Mouse (Mus musculus) midbrain, embryonic 15.5 days (tissue): ENCODE measurements at regions not wholly inside any gene's neighbourhood (a gene's known extent, or its start where the extent isn't known, plus 50 kb on each side); places are given as distances from the start of the nearest gene placed in this dataset.
A peak's percentile ranks its signal among the peaks of the same experiment; 100 is the strongest.

Source experiments
- ATAC-seq: fragments of 200-750 bp; cut with Nextera tagmentation; replicated peaks from 2 replicates; pipeline ENCODE4 v1.8.0; 2017; ENCODE audit warnings: moderate TSS enrichment
- H3K27ac ChIP-seq: fragments of 300-500 bp; sonication (generic); 2 replicates; pipeline ENCODE4 v1.5.1; 2015; ENCODE audit warnings: mild to moderate bottlenecking, inconsistent platforms
- H3K27me3 ChIP-seq: fragments of 300-500 bp; sonication (generic); replicated peaks from 2 replicates; pipeline ENCODE4 v1.6.1; 2015; ENCODE audit warnings: inconsistent platforms
- H3K36me3 ChIP-seq: fragments of 300-500 bp; sonication (generic); replicated peaks from 2 replicates; pipeline ENCODE4 v1.6.1; 2015; ENCODE audit warnings: inconsistent platforms
- H3K4me1 ChIP-seq: fragments of 300-500 bp; sonication (generic); 2 replicates; pipeline ENCODE4 v1.6.1; 2015; ENCODE audit warnings: inconsistent platforms
- H3K4me2 ChIP-seq: fragments of 300-500 bp; sonication (generic); 2 replicates; pipeline ENCODE4 v1.6.1; 2015; ENCODE audit warnings: inconsistent platforms, mild to moderate bottlenecking, moderate library complexity
- H3K4me3 ChIP-seq: fragments of 300-500 bp; sonication (generic); 2 replicates; pipeline ENCODE4 v1.5.1; 2015; ENCODE audit warnings: mild to moderate bottlenecking, inconsistent platforms
- H3K9ac ChIP-seq: fragments of 300-500 bp; sonication (generic); 2 replicates; pipeline ENCODE4 v1.6.1; 2015; ENCODE audit warnings: mild to moderate bottlenecking, inconsistent platforms
- H3K9me3 ChIP-seq: fragments of 300-500 bp; sonication (generic); 2 replicates; pipeline ENCODE4 v1.6.1; 2016; ENCODE audit warnings: inconsistent platforms
- WGBS: fragments of 180-500 bp; shearing (Covaris S2); methylation state at CpG from one replicate; pipeline ENCODE4 v1.1.7; 2015; ENCODE audit warnings: mixed read lengths; 5-methylcytosine and 5-hydroxymethylcytosine counted together

DNA sequence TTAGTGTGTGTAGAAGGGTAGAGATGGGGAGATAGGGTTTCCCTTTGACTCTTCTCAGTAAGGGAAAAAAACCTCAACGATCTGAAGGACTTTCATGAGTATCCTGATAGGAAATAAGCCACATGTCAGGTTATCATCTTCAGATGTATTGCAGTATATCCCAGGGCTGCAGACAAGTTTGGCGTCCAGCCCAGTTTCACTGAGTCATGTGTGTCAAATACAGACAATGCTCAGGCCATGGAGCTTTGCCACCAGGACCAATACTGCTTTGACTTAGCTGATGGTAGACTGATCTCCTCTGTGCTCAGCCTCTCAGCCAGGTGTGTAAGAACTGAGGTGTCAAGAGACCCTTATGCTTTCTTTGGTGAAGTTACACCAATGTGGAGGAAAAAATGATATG lies 62.9 kb downstream of the Cst10 start:
- no peaks in the 10 kb centered on the region for H3K4me1 ChIP-seq
- ATAC-seq, result no peak
- no peak overlapping the region for H3K4me2 ChIP-seq
- WGBS, result 89% methylated on average over 2 of the region's 2 CpGs
- no peaks in the 10 kb centered on the region for H3K36me3 ChIP-seq
- H3K9ac ChIP-seq, result no peak overlapping the region
- no peak overlapping the region for H3K27ac ChIP-seq
- H3K9me3 ChIP-seq, result no peaks in the 10 kb centered on the region
- no peak overlapping the region for H3K4me3 ChIP-seq
- H3K27me3 ChIP-seq, result no peaks in the 10 kb centered on the region

GRCm38 (mm10) chr2:149472411-149472810 lies 67.6 kb downstream of the Cst10 start:
- no peaks in the 10 kb centered on the region for H3K9me3 ChIP-seq
- no peak overlapping the region for H3K4me3 ChIP-seq
- no peak overlapping the region for H3K9ac ChIP-seq
- H3K27ac ChIP-seq, result no peak overlapping the region
- no peak overlapping the region for H3K4me2 ChIP-seq
- 65% methylated on average over 2 of the region's 2 CpGs for WGBS
- no peak for ATAC-seq
- H3K4me1 ChIP-seq, result no peaks in the 10 kb centered on the region
- no peaks in the 10 kb centered on the region for H3K27me3 ChIP-seq
- H3K36me3 ChIP-seq, result no peaks in the 10 kb centered on the region

GRCm38 (mm10) chr2:149493280-149493988 lies 88.6 kb downstream of the Cst10 start:
- H3K4me1 ChIP-seq, result no peaks in the 10 kb centered on the region
- H3K36me3 ChIP-seq, result no peaks in the 10 kb centered on the region
- H3K9ac ChIP-seq, result no peak overlapping the region
- ATAC-seq, result no peak
- no peak overlapping the region for H3K4me2 ChIP-seq
- 71% methylated on average over 2 of the region's 2 CpGs for WGBS
- H3K9me3 ChIP-seq, result no peaks in the 10 kb centered on the region
- no peaks in the 10 kb centered on the region for H3K27me3 ChIP-seq
- no peak overlapping the region for H3K4me3 ChIP-seq
- no peak overlapping the region for H3K27ac ChIP-seq

DNA sequence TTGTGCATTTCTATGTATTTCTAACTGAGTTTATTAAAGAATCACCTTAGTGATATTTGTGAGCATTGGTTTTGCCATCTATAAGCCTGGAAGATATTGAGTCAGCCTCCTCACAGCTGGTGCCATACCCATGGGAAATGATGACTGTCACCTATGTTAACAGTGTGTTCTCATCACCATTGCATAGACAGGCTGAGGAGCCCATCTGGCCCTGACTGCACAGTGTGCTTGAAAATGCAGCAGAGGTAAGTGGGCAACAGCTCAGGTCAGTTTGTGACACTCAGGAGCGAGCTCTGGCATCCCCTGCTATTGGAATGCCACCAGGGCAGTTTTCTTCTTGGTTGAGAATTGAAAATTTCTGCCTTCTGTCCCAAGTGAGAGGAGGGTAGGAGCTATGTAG lies 108.0 kb downstream of the Cst10 start:
- WGBS, result 75% methylated on average over 1 of the region's 1 CpGs
- no peak overlapping the region for H3K9ac ChIP-seq
- H3K27ac ChIP-seq, result no peak overlapping the region
- H3K9me3 ChIP-seq, result no peaks in the 10 kb centered on the region
- H3K4me1 ChIP-seq, result no peaks in the 10 kb centered on the region
- H3K4me2 ChIP-seq, result no peak overlapping the region
- ATAC-seq, result no peak
- no peak overlapping the region for H3K4me3 ChIP-seq
- no peaks in the 10 kb centered on the region for H3K27me3 ChIP-seq
- no peaks in the 10 kb centered on the region for H3K36me3 ChIP-seq

GRCm38 (mm10) chr2:149524424-149524823 lies 119.6 kb downstream of the Cst10 start:
- H3K9ac ChIP-seq, result no peak overlapping the region
- H3K4me2 ChIP-seq, result no peak overlapping the region
- no peak for ATAC-seq
- no peak overlapping the region for H3K27ac ChIP-seq
- no peaks in the 10 kb centered on the region for H3K4me1 ChIP-seq
- H3K27me3 ChIP-seq, result no peaks in the 10 kb centered on the region
- no peaks in the 10 kb centered on the region for H3K9me3 ChIP-seq
- H3K4me3 ChIP-seq, result no peak overlapping the region
- no peaks in the 10 kb centered on the region for H3K36me3 ChIP-seq

DNA sequence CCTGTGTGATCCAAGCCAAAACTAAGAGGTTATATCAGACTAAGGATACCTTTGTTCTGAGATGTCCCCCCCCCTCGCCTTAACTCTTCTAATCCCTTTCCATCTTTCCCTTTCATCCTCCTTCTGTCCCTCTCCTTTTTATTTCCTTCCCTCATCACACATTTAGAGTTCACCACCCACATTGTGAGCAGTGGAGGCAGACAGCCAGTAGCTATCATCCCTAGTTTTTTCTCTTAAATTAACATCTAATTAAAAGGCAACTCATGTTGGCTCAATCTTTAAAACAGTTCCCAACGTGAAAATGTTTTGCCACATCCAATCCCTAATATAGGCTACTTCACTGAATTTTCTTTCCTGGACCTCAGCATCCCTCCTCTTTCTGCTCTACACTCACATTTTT lies 138.0 kb downstream of the Cst10 start:
- WGBS, result 68% methylated on average over 2 of the region's 2 CpGs
- H3K36me3 ChIP-seq, result no peaks in the 10 kb centered on the region
- H3K9me3 ChIP-seq, result no peaks in the 10 kb centered on the region
- H3K4me1 ChIP-seq, result no peaks in the 10 kb centered on the region
- no peak overlapping the region for H3K4me2 ChIP-seq
- ATAC-seq, result no peak
- H3K27ac ChIP-seq, result no peak overlapping the region
- no peak overlapping the region for H3K9ac ChIP-seq
- H3K4me3 ChIP-seq, result no peak overlapping the region
- no peaks in the 10 kb centered on the region for H3K27me3 ChIP-seq

DNA sequence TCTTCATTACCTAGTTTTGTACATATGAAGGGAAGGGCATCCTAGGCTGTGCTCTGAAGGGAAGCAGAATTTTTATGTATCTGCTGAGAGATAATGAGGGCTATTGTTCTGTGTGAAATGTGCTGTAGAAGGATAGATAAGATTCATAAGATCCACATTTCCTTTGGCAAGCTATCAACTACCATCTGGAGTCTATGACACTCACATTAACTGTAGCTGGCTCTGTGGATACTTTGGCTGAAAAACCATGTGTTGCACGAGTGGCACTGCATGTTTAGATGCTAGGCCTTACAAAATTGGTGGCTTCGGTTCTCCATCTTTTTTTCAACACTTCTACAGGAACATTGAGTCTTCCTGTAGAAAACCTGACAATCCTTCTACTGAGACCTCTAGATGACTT lies 140.9 kb downstream of the Cst10 start:
- no peak for ATAC-seq
- WGBS, result 74% methylated on average over 2 of the region's 2 CpGs
- no peaks in the 10 kb centered on the region for H3K36me3 ChIP-seq
- H3K4me3 ChIP-seq, result no peak overlapping the region
- no peaks in the 10 kb centered on the region for H3K27me3 ChIP-seq
- H3K9ac ChIP-seq, result no peak overlapping the region
- H3K4me2 ChIP-seq, result no peak overlapping the region
- no peaks in the 10 kb centered on the region for H3K9me3 ChIP-seq
- no peaks in the 10 kb centered on the region for H3K4me1 ChIP-seq
- H3K27ac ChIP-seq, result no peak overlapping the region

DNA sequence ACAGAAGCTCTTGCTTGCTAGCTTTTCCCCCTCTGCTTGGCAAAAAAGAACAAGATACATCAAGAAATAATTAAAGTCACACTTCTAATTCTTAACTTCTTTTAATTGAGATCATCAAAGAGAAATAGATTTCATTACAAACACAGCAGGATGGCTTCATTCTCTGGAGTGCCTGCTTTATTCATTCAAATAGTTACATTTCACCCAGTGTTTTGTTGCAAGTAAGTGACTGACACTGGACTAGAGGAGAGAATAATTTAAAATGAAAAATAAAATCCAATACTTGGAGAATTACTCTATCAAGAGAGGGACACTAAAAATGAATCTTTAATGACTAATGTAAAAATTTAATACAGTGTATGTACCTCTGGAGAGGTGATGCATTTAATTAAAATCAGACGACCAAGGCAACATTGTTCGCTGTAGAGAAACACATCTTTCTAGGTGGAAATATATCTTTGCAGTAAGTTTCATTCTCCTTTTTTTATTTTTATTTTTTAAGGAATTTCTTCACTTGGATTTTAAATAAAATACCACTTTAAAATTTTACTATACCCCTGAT lies 141.9 kb downstream of the Cst10 start:
- Histone ChIP-seq H3K36me3 (no peaks in the 10 kb centered on the region), H3K9me3 (no peaks in the 10 kb centered on the region), H3K4me2 (no peak overlapping the region), H3K9ac (no peak overlapping the region), H3K27ac (no peak overlapping the region), H3K4me1 (no peaks in the 10 kb centered on the region), H3K27me3 (no peaks in the 10 kb centered on the region), H3K4me3 (no peak overlapping the region)
- ATAC-seq, result no peak
- WGBS, result 85% methylated on average over 2 of the region's 2 CpGs

DNA sequence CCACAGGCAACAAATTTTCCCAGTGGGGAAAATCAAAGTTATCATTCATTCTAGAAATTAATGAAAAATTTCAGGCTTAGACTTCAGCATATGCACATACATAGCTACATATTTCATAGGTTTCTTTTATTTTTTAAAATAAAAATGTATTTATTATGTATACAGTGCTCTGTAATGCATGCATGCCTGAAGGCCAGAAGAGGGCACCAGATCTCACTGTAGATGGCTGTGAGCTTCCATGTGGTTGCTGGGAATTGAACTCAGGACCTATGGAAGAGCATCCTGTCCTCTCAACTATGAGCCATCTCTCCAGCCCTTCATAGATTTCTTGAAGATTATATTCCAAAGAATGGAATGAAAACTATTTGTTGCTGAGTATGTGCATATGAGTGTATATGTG lies 150.4 kb downstream of the Cst10 start:
- no peaks in the 10 kb centered on the region for H3K27me3 ChIP-seq
- H3K27ac ChIP-seq, result no peak overlapping the region
- no peak overlapping the region for H3K4me2 ChIP-seq
- H3K36me3 ChIP-seq, result no peaks in the 10 kb centered on the region
- H3K4me3 ChIP-seq, result no peak overlapping the region
- no peak overlapping the region for H3K9ac ChIP-seq
- no peak for ATAC-seq
- no peaks in the 10 kb centered on the region for H3K9me3 ChIP-seq
- no peaks in the 10 kb centered on the region for H3K4me1 ChIP-seq

GRCm38 (mm10) chr2:149573773-149574172 lies 168.9 kb downstream of the Cst10 start:
- 53% methylated on average over 1 of the region's 1 CpGs for WGBS
- H3K27me3 ChIP-seq, result no peaks in the 10 kb centered on the region

DNA sequence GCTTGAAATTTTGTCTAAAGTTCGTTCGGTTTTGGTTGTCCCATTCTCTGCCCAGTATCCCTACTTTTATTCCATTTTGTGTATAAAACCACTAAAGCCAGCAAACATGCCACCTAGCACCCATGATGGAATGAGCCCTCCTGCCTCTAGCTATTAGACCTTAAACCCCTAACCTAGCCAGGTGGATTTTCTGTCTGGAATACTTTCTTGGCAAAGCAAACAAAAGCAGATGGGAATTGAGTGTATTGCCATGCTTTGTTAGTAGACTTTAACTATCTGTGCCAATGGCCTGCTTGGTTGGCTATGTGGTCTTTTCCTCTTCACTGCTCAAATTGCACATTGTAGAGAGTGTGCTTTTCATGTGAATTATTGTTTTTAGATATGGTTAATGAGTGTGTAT lies 197.7 kb downstream of the Cst10 start:
- no peak overlapping the region for H3K4me2 ChIP-seq
- no peak overlapping the region for H3K4me3 ChIP-seq
- 85% methylated on average over 2 of the region's 2 CpGs for WGBS
- no peaks in the 10 kb centered on the region for H3K36me3 ChIP-seq
- no peaks in the 10 kb centered on the region for H3K27me3 ChIP-seq
- no peaks in the 10 kb centered on the region for H3K9me3 ChIP-seq
- H3K4me1 ChIP-seq, result no peaks in the 10 kb centered on the region
- no peak overlapping the region for H3K27ac ChIP-seq
- H3K9ac ChIP-seq, result no peak overlapping the region
- no peak for ATAC-seq

More at GRCm38 (mm10) chr2:149573773-149574172, 168.9 kb downstream of the Cst10 start:
- no peak overlapping the region for H3K4me2 ChIP-seq
- H3K9me3 ChIP-seq, result no peaks in the 10 kb centered on the region
- no peaks in the 10 kb centered on the region for H3K36me3 ChIP-seq
- peak; percentile 60 for ATAC-seq
- H3K4me3 ChIP-seq, result no peak overlapping the region
- H3K4me1 ChIP-seq, result no peaks in the 10 kb centered on the region
- H3K9ac ChIP-seq, result no peak overlapping the region
- no peak overlapping the region for H3K27ac ChIP-seq

GRCm38 (mm10) chr2:149613381-149613780 lies 208.5 kb downstream of the Cst10 start:
- no peak overlapping the region for H3K4me2 ChIP-seq
- H3K27ac ChIP-seq, result no peak overlapping the region
- ATAC-seq, result no peak
- no peak overlapping the region for H3K4me3 ChIP-seq
- H3K4me1 ChIP-seq, result no peaks in the 10 kb centered on the region
- H3K36me3 ChIP-seq, result no peaks in the 10 kb centered on the region
- 91% methylated on average over 3 of the region's 3 CpGs for WGBS
- no peaks in the 10 kb centered on the region for H3K9me3 ChIP-seq
- no peaks in the 10 kb centered on the region for H3K27me3 ChIP-seq
- H3K9ac ChIP-seq, result no peak overlapping the region
